10 mouse cellular contexts compared by ENCODE assay signal in the genomic region with DNA sequence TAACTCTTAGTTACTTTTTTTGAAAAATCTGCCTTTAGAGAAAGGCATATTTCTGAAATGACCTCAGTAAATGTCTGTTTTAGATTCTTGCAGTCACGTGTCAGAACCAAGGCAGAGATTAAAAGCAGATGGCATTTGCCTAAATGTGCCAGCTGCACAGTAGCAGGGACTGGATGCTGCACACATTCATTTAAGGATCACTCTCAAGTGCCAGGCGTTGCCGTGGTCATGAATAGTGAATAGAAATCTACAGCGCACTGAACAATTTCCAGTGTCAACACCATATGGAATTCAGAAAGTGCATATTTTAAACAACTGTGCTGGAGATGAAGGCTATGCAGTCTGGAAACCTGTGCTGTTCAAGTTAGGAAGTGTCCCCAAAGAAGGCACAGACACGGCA.
DNase-seq lines count a peak whose midpoint lies in the region; ATAC-seq and TF ChIP-seq lines count a peak whose summit lies in the region.
"Had no signal": no experiment of that assay in that cellular context is flagged by ENCODE, and none has a peak within 500 bp of the region (broad histone marks: within the 10 kb centered on the region; RNA-seq: fewer than 3 reads in every experiment).

No protein-coding gene starts in this region.

- no peak overlapping the region for H3K4me3 ChIP-seq in lung, embryonic 16.5 days (ENCODE audit: low read length)
- no peak overlapping the region for H3K4me3 ChIP-seq in lung, adult 2 months (replicated peaks; ENCODE audit: extremely low read depth, low read depth, low read length)
- H3K4me3 ChIP-seq in limb, embryonic 14.5 days (replicated peaks; ENCODE audit: low read length), result no peak overlapping the region
- H3K4me3 ChIP-seq: myocyte had no signal

- no peak overlapping the region for H3K4me2 ChIP-seq in lung, embryonic 16.5 days (ENCODE audit: low read depth, low read length)
- no peak overlapping the region for H3K4me2 ChIP-seq in limb, embryonic 14.5 days (replicated peaks; ENCODE audit: low read depth, low read length, severe bottlenecking)

- ATAC-seq in cerebellum, adult (ENCODE audit: insufficient number of reproducible peaks, low FRiP score, low TSS enrichment), result 0 out of 2 replicates have a peak, but pooled peaks have one; percentile 61
- ATAC-seq in lung, embryonic 16.5 days (ENCODE audit: low read depth), result peak; percentile 73
- ATAC-seq in limb, embryonic 14.5 days (ENCODE audit: low FRiP score, low read depth), result no peak

- H3K9ac ChIP-seq in lung, embryonic 16.5 days (ENCODE audit: low read length), result no peak overlapping the region
- no peak overlapping the region for H3K9ac ChIP-seq in limb, embryonic 14.5 days (ENCODE audit: low read depth, low read length, severe bottlenecking)

- no peaks in the 10 kb centered on the region for H3K27me3 ChIP-seq in lung, embryonic 16.5 days (ENCODE audit: control insufficient read depth, insufficient read depth, low read depth, low read length)
- no peaks in the 10 kb centered on the region for H3K27me3 ChIP-seq in limb, embryonic 14.5 days (ENCODE audit: control insufficient read depth, insufficient read depth, low read length)

- no peak for TF ChIP-seq CTCF in lung, adult 2 months (IDR thresholded peaks at IDR 0.05; ENCODE audit: insufficient read depth, low read length)

- no peaks in the 10 kb centered on the region for H3K9me3 ChIP-seq in lung, embryonic 16.5 days (ENCODE audit: control insufficient read depth, low read length)
- no peaks in the 10 kb centered on the region for H3K9me3 ChIP-seq in limb, embryonic 14.5 days (ENCODE audit: control insufficient read depth, low read length)

- no peak for TF ChIP-seq POLR2A in lung, adult 2 months (IDR thresholded peaks at IDR 0.05; ENCODE audit: borderline replicate concordance, extremely low read depth, low read depth, low read length)
- no peak for TF ChIP-seq POLR2A in limb, embryonic 14.5 days (IDR thresholded peaks at IDR 0.05; ENCODE audit: borderline replicate concordance, extremely low read depth, insufficient read depth, insufficient read length)

- no peak overlapping the region for H3K27ac ChIP-seq in lung, embryonic 16.5 days (ENCODE audit: low read length)
- peak overlapping the region; percentile 19; the same call in 1 of the 2 replicates for H3K27ac ChIP-seq in limb, embryonic 14.5 days (replicated peaks; ENCODE audit: low read depth, low read length)

- H3K4me1 ChIP-seq in lung, embryonic 16.5 days (replicated peaks; ENCODE audit: control insufficient read depth, insufficient read depth, low read length), result no peaks in the 10 kb centered on the region
- H3K4me1 ChIP-seq in lung, adult 2 months (ENCODE audit: control insufficient read depth, insufficient read depth, low read length), result no peaks in the 10 kb centered on the region
- peaks cover 5% of the 10 kb centered on the region; the same call in 1 of the 2 replicates for H3K4me1 ChIP-seq in limb, embryonic 14.5 days (ENCODE audit: control insufficient read depth, insufficient read depth, low read length)

- no peaks in the 10 kb centered on the region for H3K36me3 ChIP-seq in lung, embryonic 16.5 days (ENCODE audit: control insufficient read depth, insufficient read depth, low read length)
- peaks cover 37% of the 10 kb centered on the region for H3K36me3 ChIP-seq in limb, embryonic 14.5 days (ENCODE audit: control insufficient read depth, insufficient read depth, low read length)

- DNase-seq in cerebellum, postnatal 4 days (ENCODE audit: low spot score in 2 of 2), result no peak
- no peak for DNase-seq in lung, adult 2 months
- peak; percentile 45 to 87 for DNase-seq in frontal cortex, postnatal 36 days (ENCODE audit: low spot score in 2 of 2)
- peak; percentile 50 for DNase-seq in limb, embryonic 14.5 days (ENCODE audit: low spot score)
- DNase-seq in adrenal gland, adult 2 months, result no peak
- no peak for DNase-seq in spleen, adult 18-20 months
- DNase-seq: kidney, adult 8-10 months had no signal

- WGBS in lung, embryonic 16.5 days, result 50% methylated on average over 5 of the region's 5 CpGs
- WGBS in lung, adult 2 months, result 63% methylated on average over 5 of the region's 5 CpGs
- WGBS in limb, embryonic 14.5 days, result 33% methylated on average over 5 of the region's 5 CpGs

Comparison
In these comparisons a context has a peak if more than half of its experiments do, and no peak if none do; other contexts are left out.
1. DNase-seq: peak in frontal cortex, postnatal 36 days (2 of 2) and limb, embryonic 14.5 days (single experiment); none in cerebellum, postnatal 4 days (0 of 2), lung, adult 2 months (single experiment), adrenal gland, adult 2 months (single experiment) and spleen, adult 18-20 months (0 of 2).